Mouse (Mus musculus) testis, adult 2 months (tissue): ENCODE data around the gene Otud7a.

Experiments used
- CTCF ChIP-seq: fragments of 200-500 bp; IDR thresholded peaks from 2 replicates; pipeline ENCODE4 v1.5.1; 2012; ENCODE audit warnings: low read depth, mild to moderate bottlenecking, inconsistent platforms, low read length, moderate library complexity; ENCODE audit not compliant: control insufficient read depth, insufficient read depth, insufficient replicate concordance
- POLR2A ChIP-seq: fragments of 200-500 bp; IDR thresholded peaks from 2 replicates; pipeline ENCODE4 v1.6.1; 2012; ENCODE audit warnings: low read depth, mild to moderate bottlenecking, inconsistent platforms, low read length, moderate library complexity; ENCODE audit not compliant: control insufficient read depth

- TF ChIP-seq POLR2A (no peak), CTCF (no peak)
Measured at GRCm38 (mm10) chr7:63497051-63497547, 52.5 kb downstream of the Otud7a start.
